Mouse (Mus musculus) G1E (cell line): ENCODE measurements at regions not wholly inside any gene's neighbourhood (a gene's known extent, or its start where the extent isn't known, plus 50 kb on each side); places are given as distances from the start of the nearest gene placed in this dataset.

Source experiments
- ATAC-seq: 2 replicates; pipeline ENCODE4 v1.8.0; 2016; ENCODE audit warnings: mild to moderate bottlenecking; ENCODE audit not compliant: insufficient number of reproducible peaks, poor library complexity, low FRiP score, severe bottlenecking; ENCODE audit errors: extremely low read depth
- DNase-seq: peaks from one replicate; pipeline ENCODE4 v3.0.0; 2012; ENCODE audit warnings: low spot score
- H3K27me3 ChIP-seq: 2 replicates; pipeline ENCODE4 v1.6.1; 2012; ENCODE audit warnings: mild to moderate bottlenecking, low read length, inconsistent platforms; ENCODE audit not compliant: insufficient read depth
- H3K36me3 ChIP-seq: replicated peaks from 2 replicates; pipeline ENCODE3; 2012; ENCODE audit warnings: mild to moderate bottlenecking, inconsistent platforms
- H3K4me1 ChIP-seq: 2 replicates; pipeline ENCODE4 v1.6.1; 2012; ENCODE audit warnings: low read depth, low read length, inconsistent platforms, mixed read lengths; ENCODE audit not compliant: insufficient read depth
- H3K4me3 ChIP-seq: 2 replicates; pipeline ENCODE4 v1.5.1; 2012; ENCODE audit warnings: low read depth, mild to moderate bottlenecking, inconsistent platforms, low read length, moderate library complexity, mixed read lengths
- H3K9me3 ChIP-seq: replicated peaks from 2 replicates; pipeline ENCODE4 v1.6.1; 2012; ENCODE audit warnings: inconsistent platforms
- CTCF ChIP-seq: IDR thresholded peaks from 2 replicates; pipeline ENCODE4 v1.5.1; 2012; ENCODE audit warnings: low read depth, low read length, inconsistent platforms, mixed read lengths
- GATA1 ChIP-seq: IDR thresholded peaks from 2 replicates; pipeline ENCODE4 v1.6.1; 2012; ENCODE audit warnings: borderline replicate concordance, low read length, inconsistent platforms, mixed read lengths
- GATA2 ChIP-seq: IDR thresholded peaks from 2 replicates; pipeline ENCODE4 v1.6.1; 2012; ENCODE audit warnings: low read depth, low read length, inconsistent platforms, borderline replicate concordance
- POLR2AphosphoS5 ChIP-seq: IDR thresholded peaks from 2 replicates; pipeline ENCODE4 v1.6.1; 2012; ENCODE audit warnings: low read depth, low read length, inconsistent platforms; ENCODE audit not compliant: insufficient replicate concordance
- TAL1 ChIP-seq: conservative IDR thresholded peaks from 2 replicates; pipeline ENCODE4 v1.6.1; 2012; ENCODE audit warnings: low read depth, low read length, inconsistent platforms, mixed read lengths

DNA sequence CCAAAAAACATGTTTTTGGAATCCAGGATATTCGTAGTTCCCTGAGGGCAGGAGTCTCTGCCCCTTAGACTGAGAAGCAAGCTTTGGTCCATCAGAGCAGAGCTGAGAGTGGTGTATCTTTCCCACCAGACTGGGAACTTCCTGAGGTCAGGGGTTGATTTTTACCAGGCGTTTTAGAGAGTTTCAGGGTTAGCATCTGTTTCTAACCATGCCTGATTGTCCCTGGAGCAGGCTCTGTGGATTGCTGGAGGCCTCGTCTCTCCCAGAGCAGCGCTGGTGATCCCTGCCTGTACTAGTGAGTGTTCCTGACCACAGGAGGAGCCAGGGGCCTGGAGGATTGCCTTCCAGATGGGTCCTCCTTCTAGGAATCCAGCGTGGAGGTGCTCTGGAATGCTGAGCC, 72.8 kb upstream of the 1600014C23Rik start:
- no peaks in the 10 kb centered on the region for H3K36me3 ChIP-seq
- DNase-seq (no peak), ATAC-seq (no peak)
- no peaks in the 10 kb centered on the region for H3K9me3 ChIP-seq
- peaks cover 31% of the 10 kb centered on the region for H3K27me3 ChIP-seq
- TF ChIP-seq TAL1 (no peak), POLR2AphosphoS5 (no peak), CTCF (no peak), GATA2 (no peak)
- H3K4me1 ChIP-seq = peaks cover 21% of the 10 kb centered on the region
- H3K4me3 ChIP-seq = no peak overlapping the region

DNA sequence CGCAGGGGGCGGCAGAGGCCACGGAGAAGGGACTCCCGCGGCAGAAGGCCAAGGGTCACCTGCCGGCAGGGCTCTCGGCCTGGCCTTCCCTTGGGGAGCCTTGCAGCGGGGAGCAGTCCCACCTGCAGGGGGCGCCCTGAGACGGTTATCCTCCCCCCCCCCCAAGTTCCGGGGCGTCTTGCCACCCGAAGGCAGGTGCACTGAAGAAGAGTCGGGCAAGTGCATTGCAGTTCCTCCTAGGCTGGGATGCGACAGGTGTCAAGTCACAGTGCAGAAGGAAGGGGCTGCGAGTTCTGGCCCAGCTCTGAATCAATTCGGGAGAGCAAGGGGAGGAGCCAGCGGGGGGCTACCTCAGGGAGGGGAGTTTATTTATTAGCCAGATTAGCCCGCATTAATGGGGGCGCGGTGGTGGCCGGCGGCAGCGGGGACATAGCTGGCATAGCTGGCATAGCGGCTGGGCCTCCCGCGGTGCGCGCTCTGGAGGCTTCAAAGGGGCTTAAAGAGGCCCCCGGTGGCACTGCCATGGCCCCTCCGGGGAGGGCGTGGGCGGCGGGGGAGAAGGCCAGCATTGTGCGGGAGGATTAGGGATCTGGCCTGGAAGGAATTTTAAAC, 71.9 kb upstream of the 1600014C23Rik start:
- Histone ChIP-seq H3K9me3 (no peaks in the 10 kb centered on the region), H3K4me3 (no peak overlapping the region), H3K4me1 (peaks cover 21% of the 10 kb centered on the region), H3K36me3 (no peaks in the 10 kb centered on the region), H3K27me3 (peaks cover 28% of the 10 kb centered on the region)
- DNase-seq (no peak), ATAC-seq (no peak)
- no peak for TF ChIP-seq GATA1
- TF ChIP-seq GATA2 = no peak
- TF ChIP-seq CTCF = no peak
- TF ChIP-seq POLR2AphosphoS5 = no peak
- no peak for TF ChIP-seq TAL1

DNA sequence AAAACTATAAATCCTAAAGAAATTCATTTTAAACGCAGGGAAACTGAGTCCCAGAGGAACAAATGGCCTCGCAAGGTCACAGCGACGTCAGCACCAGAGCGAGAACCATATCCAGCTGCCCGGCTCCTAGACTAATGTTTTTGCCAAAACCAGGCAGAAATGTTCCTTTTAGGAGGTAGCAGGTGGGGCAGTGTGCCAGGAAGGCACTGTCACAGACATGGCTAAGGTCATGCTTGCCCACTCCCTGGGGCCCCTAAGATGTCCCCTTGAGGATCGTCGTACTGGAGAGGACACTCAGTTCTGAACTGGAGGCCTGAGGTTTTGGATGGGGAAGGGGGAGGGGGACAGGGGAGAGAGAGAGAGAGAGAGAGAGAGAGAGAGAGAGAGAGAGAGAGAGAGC, 69.7 kb upstream of the 1600014C23Rik start:
- Histone ChIP-seq H3K4me3 (no peak overlapping the region), H3K27me3 (peaks cover 28% of the 10 kb centered on the region), H3K9me3 (peaks cover 3% of the 10 kb centered on the region; the same call in 1 of the 2 replicates), H3K4me1 (peaks cover 18% of the 10 kb centered on the region), H3K36me3 (no peaks in the 10 kb centered on the region)
- DNase-seq (no peak), ATAC-seq (no peak)
- no peak for TF ChIP-seq CTCF
- TF ChIP-seq GATA2 = no peak
- TF ChIP-seq POLR2AphosphoS5 = no peak
- TF ChIP-seq GATA1 = no peak
- TF ChIP-seq TAL1 = no peak

DNA sequence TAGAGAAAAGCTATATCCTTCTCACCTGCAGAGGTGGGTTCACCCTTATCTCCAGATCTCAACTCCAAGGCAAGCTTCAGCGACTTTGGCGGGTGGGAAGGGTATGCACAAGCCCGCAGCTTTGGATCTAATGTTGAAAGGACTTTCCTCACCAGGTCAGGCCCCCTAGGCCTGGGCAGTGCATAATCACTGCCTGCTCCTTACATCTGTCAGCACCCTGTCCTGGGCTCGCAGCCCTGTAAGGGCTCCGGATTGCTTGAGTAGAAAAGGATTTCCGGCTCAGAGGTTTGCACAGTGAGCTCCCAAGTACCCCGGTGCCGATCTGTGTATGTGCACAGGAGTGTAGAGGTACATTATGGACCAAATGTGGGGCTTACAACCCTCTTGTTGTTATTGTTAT, 68.8 kb upstream of the 1600014C23Rik start:
- TF ChIP-seq CTCF (no peak), GATA2 (no peak), GATA1 (no peak), TAL1 (no peak), POLR2AphosphoS5 (no peak)
- Histone ChIP-seq H3K9me3 (peaks cover 3% of the 10 kb centered on the region; the same call in 1 of the 2 replicates), H3K4me3 (no peak overlapping the region), H3K36me3 (no peaks in the 10 kb centered on the region), H3K4me1 (peaks cover 13% of the 10 kb centered on the region), H3K27me3 (peaks cover 24% of the 10 kb centered on the region)
- no peak for ATAC-seq
- DNase-seq = no peak

DNA sequence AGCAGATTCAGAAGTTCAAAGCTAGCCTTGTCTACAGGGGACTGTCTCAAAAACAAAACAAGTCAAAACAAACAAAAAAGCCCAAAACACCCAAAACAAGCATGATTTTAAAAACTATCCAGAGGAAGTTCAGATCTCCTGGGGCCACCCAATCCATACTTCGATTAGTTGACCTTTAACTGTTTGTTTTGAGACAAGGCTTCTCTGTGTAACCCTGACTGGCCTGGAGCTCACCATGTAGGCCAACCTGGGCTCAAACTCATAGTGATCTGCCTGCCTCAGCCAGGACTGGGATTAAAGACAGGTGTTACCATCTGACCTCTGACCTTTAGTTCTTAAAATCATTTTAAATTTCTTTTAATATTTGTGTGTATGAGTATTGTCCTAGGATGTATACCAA, 66.1 kb upstream of the 1600014C23Rik start:
- DNase-seq = no peak
- TF ChIP-seq GATA2 = no peak
- TF ChIP-seq CTCF = no peak
- TF ChIP-seq TAL1 = no peak
- TF ChIP-seq GATA1 = no peak
- no peak for TF ChIP-seq POLR2AphosphoS5
- no peak for ATAC-seq
- no peaks in the 10 kb centered on the region for H3K36me3 ChIP-seq
- no peak overlapping the region for H3K4me3 ChIP-seq
- H3K27me3 ChIP-seq = peaks cover 17% of the 10 kb centered on the region
- peaks cover 6% of the 10 kb centered on the region for H3K9me3 ChIP-seq
- H3K4me1 ChIP-seq = no peaks in the 10 kb centered on the region

DNA sequence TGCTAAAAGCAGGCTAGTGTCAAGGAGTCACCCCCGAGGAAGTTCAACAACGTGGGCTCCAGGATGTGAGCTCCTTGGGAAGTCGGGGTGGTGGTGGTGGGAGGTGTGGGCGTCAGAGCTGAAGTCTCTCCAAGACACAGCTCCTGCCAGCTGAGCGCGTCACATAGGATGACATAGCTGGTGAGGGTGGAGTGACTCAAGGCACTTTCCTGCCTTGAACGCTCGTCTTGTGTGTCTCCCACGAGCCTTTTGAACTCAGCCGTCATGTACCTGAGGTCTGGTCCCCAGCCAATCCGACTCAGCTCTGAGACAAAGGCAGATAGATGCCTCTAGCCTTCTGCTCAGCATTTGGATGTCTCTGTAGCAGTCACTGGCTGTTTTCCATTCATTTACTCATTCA, 65.4 kb upstream of the 1600014C23Rik start:
- no peak for ATAC-seq
- Histone ChIP-seq H3K27me3 (peaks cover 17% of the 10 kb centered on the region), H3K9me3 (peaks cover 6% of the 10 kb centered on the region), H3K4me1 (no peaks in the 10 kb centered on the region), H3K36me3 (no peaks in the 10 kb centered on the region), H3K4me3 (no peak overlapping the region)
- no peak for DNase-seq
- TF ChIP-seq CTCF = no peak
- no peak for TF ChIP-seq GATA1
- TF ChIP-seq GATA2 = no peak
- no peak for TF ChIP-seq POLR2AphosphoS5
- no peak for TF ChIP-seq TAL1

DNA sequence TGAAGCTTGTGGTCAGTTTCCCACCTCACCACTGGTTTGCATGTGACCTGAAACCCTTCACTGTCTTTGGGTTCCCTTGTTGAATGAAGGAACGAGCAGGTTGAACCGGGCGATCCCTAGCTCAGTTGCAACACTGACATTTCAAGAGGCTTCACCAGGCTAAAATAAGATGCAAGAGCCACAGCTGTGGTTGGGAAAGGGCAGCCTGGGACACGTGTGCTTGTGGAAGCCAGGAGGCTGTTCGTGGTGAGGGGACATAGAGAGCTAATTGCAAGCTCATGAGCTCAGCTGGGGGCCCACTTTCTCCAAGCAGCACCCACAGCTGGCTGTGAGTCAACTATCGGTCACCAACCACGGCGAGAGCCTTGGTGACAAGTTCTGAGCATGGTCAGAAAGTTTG, 64.8 kb upstream of the 1600014C23Rik start:
- no peaks in the 10 kb centered on the region for H3K36me3 ChIP-seq
- DNase-seq = no peak
- no peaks in the 10 kb centered on the region for H3K4me1 ChIP-seq
- ATAC-seq = no peak
- H3K4me3 ChIP-seq = no peak overlapping the region
- TF ChIP-seq TAL1 = no peak
- no peak for TF ChIP-seq GATA1
- no peak for TF ChIP-seq POLR2AphosphoS5
- TF ChIP-seq CTCF = no peak
- no peak for TF ChIP-seq GATA2
- peaks cover 17% of the 10 kb centered on the region for H3K27me3 ChIP-seq
- H3K9me3 ChIP-seq = peaks cover 6% of the 10 kb centered on the region
